Mouse (Mus musculus): ENCODE results near the gene Vmn1r180. TPM values are rescaled to one million over a fixed set of nuclear protein-coding genes. Genes with fewer than 3 reads are reported as not detected.
"Not testable (repeated sequence)": the region's sequence is repeated elsewhere in the genome, so short reads cannot be mapped to it uniquely, and the experiment has no call there.

The Vmn1r180 gene
- polyA plus RNA-seq (2015; fragmentation: Nextera tagmentation; extraction: Ambion mirVana), result not detected in 2 replicates

DNA sequence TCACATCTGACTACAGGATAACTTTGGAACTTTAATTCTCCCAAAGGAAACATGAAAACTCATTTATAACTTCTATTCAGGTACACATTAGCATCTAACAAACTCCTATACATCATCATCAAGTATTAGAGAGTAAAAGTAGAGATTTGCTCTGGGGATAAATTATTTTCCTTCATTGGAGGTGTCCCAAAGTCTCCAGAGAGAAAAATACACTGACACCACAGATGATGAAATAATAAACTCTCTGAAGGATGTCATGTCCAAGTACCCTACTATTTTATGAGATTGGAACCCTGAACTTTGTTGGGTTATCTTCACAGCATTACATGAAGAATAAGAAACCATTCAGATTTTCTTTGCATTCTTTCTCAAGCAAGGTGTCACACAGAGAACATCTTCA, at the start of gene Vmn1r180:
Vmn1r180 (plus strand) TSS at position 301 of the 400 bp plus-strand sequence.
- Histone ChIP-seq H3K36me3 (no peaks in the 10 kb centered on the region), H3K4me1 (replicated peaks) (no peaks in the 10 kb centered on the region), H3K4me3 (replicated peaks) (no peak within 1 kb of the TSS), H3K9me3 (no peaks in the 10 kb centered on the region), H3K27ac (no peak within 1 kb of the TSS), H3K9ac (no peak within 1 kb of the TSS), H3K27me3 (replicated peaks) (no peaks in the 10 kb centered on the region), H3K4me2 (replicated peaks) (no peak within 1 kb of the TSS)
- no peak for ATAC-seq

DNA sequence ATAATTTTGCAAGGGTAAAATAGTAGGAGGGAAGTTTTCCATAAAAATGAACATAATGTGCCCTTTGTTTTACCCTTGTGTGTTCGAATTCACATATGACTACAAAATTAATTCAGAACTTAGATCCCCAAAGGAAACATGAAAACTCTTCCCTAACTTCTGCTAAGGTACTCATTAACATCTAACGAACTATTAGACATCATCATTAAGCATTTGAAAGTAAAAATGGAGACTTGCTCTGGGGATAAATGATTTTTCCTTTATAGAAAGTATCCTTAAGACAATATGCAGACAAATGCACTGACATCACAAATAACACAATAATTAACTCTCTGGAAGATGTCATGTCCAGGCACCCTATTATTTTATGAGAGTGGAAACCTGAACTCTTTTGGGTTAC, 23.8 kb upstream of the Vmn1r180 start, which contains the start of gene Vmn1r179:
Vmn1r179 (plus strand) TSS at position 301 of the 400 bp plus-strand sequence.
- 38% methylated on average over 2 of the region's 2 CpGs for WGBS
- Histone ChIP-seq H3K27me3 (replicated peaks) (no peaks in the 10 kb centered on the region), H3K9ac (no peak within 1 kb of the TSS), H3K9me3 (no peaks in the 10 kb centered on the region), H3K4me3 (replicated peaks) (no peak within 1 kb of the TSS), H3K4me1 (replicated peaks) (no peaks in the 10 kb centered on the region), H3K27ac (no peak within 1 kb of the TSS), H3K36me3 (no peaks in the 10 kb centered on the region), H3K4me2 (replicated peaks) (no peak within 1 kb of the TSS)
- no peak for ATAC-seq

DNA sequence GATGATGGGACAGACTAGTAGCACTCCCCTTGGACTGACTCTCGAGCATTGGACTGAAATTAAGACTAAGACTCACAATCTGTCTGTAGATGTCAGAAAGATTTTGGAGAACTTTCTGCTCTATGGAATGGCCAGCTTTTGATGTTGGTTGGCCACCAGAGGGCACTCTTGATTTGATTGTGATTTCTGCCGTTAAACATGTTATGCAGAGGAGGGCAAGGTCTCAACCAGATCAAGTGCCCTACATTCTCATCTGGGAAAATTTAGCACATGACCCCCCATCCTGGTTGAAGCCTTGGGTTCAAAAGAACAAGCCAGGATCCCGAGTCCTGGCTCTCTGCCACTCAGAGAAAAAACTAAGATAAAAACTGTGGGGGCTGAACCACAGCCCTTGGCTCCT, 17.6 kb downstream of the Vmn1r180 start:
- not testable (repeated sequence) for H3K4me3 ChIP-seq (replicated peaks); H3K9ac ChIP-seq; H3K27ac ChIP-seq; H3K4me2 ChIP-seq (replicated peaks); H3K36me3 ChIP-seq; H3K9me3 ChIP-seq; H3K4me1 ChIP-seq (replicated peaks); ATAC-seq; H3K27me3 ChIP-seq (replicated peaks)
- WGBS, result 48% methylated on average over 3 of the region's 3 CpGs

DNA sequence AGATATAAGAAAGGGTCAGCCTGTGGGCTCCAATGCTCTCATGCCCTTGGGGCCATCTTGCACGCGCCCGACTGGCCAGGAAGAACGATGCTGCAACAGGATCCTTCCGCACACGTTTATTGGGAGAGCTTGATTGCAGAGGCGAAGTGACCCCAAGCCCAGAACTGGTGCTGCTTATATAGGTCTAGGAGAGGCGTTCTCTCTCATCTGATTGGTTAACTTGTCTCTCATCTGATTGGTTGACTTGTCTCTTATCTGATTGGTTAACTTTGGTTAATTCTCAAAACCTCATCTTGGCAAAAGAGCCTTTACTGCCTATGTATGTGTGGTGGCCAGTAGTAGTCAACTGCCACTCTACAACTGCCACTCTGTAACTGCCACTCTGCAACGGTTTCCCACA, 23.9 kb downstream of the Vmn1r180 start, which contains the start of gene Vmn1r181:
Vmn1r181 (plus strand) TSS at position 301 of the 400 bp plus-strand sequence.
- not testable (repeated sequence) for H3K27me3 ChIP-seq (replicated peaks); H3K27ac ChIP-seq; H3K4me1 ChIP-seq (replicated peaks); H3K9me3 ChIP-seq; H3K4me3 ChIP-seq (replicated peaks); ATAC-seq; H3K9ac ChIP-seq; H3K36me3 ChIP-seq; H3K4me2 ChIP-seq (replicated peaks)
- WGBS, result 81% methylated on average over 9 of the region's 9 CpGs

DNA sequence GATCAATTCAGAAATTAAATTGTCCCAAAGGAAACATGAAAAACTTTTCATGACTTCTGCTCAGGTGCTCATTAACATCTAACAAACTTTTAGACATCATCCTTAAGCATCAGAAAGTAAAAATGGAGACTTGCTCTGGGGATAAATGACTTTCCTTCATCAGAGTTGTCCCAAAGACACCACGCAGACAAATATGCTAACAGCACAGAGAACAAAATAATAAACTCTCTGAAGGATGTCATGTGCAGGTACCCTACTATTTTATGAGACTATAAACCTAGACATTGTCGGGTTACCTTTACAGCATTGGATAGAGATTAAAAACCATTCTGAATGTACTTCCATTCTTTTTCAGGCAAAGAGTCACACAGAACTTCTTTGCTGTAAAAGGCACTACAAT, 51.0 kb downstream of the Vmn1r180 start, which contains the start of gene V1rd19:
V1rd19 (plus strand) TSS at position 301 of the 400 bp plus-strand sequence.
- ATAC-seq, result no peak

More for the DNA sequence above, 51.0 kb downstream of the Vmn1r180 start, which contains the start of gene V1rd19:
- Histone ChIP-seq H3K4me1 (replicated peaks) (no peaks in the 10 kb centered on the region), H3K9ac (no peak within 1 kb of the TSS), H3K36me3 (no peaks in the 10 kb centered on the region), H3K4me3 (replicated peaks) (no peak within 1 kb of the TSS), H3K4me2 (replicated peaks) (no peak within 1 kb of the TSS), H3K9me3 (no peaks in the 10 kb centered on the region), H3K27ac (no peak within 1 kb of the TSS), H3K27me3 (replicated peaks) (no peaks in the 10 kb centered on the region)
- WGBS, result 70% methylated on average over 2 of the region's 2 CpGs

Other genes with a start within 250 kb of the Vmn1r180 start
- gene Vmn1r173, start 249.9 kb upstream of the Vmn1r180 start, polyA plus RNA-seq (2015; fragmentation: Nextera tagmentation; extraction: Ambion mirVana), result not detected in 2 replicates
- not detected in 2 replicates for gene Vmn1r174, start 198.4 kb upstream of the Vmn1r180 start, polyA plus RNA-seq (2015; fragmentation: Nextera tagmentation; extraction: Ambion mirVana)
- gene Vmn1r175, start 140.0 kb upstream of the Vmn1r180 start, polyA plus RNA-seq (2015; fragmentation: Nextera tagmentation; extraction: Ambion mirVana), result not detected in 2 replicates
- not detected in 2 replicates for gene Vmn1r176, start 113.3 kb upstream of the Vmn1r180 start, polyA plus RNA-seq (2015; fragmentation: Nextera tagmentation; extraction: Ambion mirVana)
- gene Vmn1r177, start 84.2 kb upstream of the Vmn1r180 start, polyA plus RNA-seq (2015; fragmentation: Nextera tagmentation; extraction: Ambion mirVana), result not detected in 2 replicates
- not detected in 2 replicates for gene Vmn1r178, start 58.6 kb upstream of the Vmn1r180 start, polyA plus RNA-seq (2015; fragmentation: Nextera tagmentation; extraction: Ambion mirVana)
- not detected in 2 replicates for gene Vmn1r179, start 23.7 kb upstream of the Vmn1r180 start, polyA plus RNA-seq (2015; fragmentation: Nextera tagmentation; extraction: Ambion mirVana)
- not detected in 2 replicates for gene Vmn1r181, start 24.0 kb downstream of the Vmn1r180 start, polyA plus RNA-seq (2015; fragmentation: Nextera tagmentation; extraction: Ambion mirVana)
- gene V1rd19, start 51.1 kb downstream of the Vmn1r180 start, polyA plus RNA-seq (2015; fragmentation: Nextera tagmentation; extraction: Ambion mirVana), result not detected in 2 replicates
- gene Vmn1r183, start 102.6 kb downstream of the Vmn1r180 start, polyA plus RNA-seq (2015; fragmentation: Nextera tagmentation; extraction: Ambion mirVana), result not detected in 2 replicates
- gene Zfp180, start 131.3 kb downstream of the Vmn1r180 start, polyA plus RNA-seq (2015; fragmentation: Nextera tagmentation; extraction: Ambion mirVana), result 13.6 and 15.6 TPM in 2 replicates
- 4.8 and 6.4 TPM in 2 replicates for gene Zfp112, start 161.7 kb downstream of the Vmn1r180 start, polyA plus RNA-seq (2015; fragmentation: Nextera tagmentation; extraction: Ambion mirVana)
- 12.7 and 15.2 TPM in 2 replicates for gene Zfp235, start 183.5 kb downstream of the Vmn1r180 start, polyA plus RNA-seq (2015; fragmentation: Nextera tagmentation; extraction: Ambion mirVana)
- 3.8 TPM in 2 replicates for gene Zfp114, start 224.4 kb downstream of the Vmn1r180 start, polyA plus RNA-seq (2015; fragmentation: Nextera tagmentation; extraction: Ambion mirVana)